Mouse (Mus musculus): ENCODE measurements around the gene Inca1.

The Inca1 gene

GRCm38 (mm10) chr11:70699722-70700556, at the start of gene Inca1, which contains the start of gene Kif1c:
Inca1 (minus strand) TSS chr11:70700155.
Kif1c (plus strand) TSS chr11:70700548.
- peak; percentile 94 to 96 for DNase-seq (ENCODE audit: low spot score in 2 of 2)

- no peak for DNase-seq (ENCODE audit: low spot score in 2 of 2)
These were observed 48.1 kb upstream of the Inca1 start for GRCm38 (mm10) chr11:70747876-70748545.

GRCm38 (mm10) chr11:70745636-70746035, 45.7 kb upstream of the Inca1 start:
- no peak for DNase-seq (ENCODE audit: low spot score in 2 of 2)

GRCm38 (mm10) chr11:70742581-70743459, 42.9 kb upstream of the Inca1 start:
- DNase-seq (ENCODE audit: low spot score in 2 of 2): no peak

GRCm38 (mm10) chr11:70742117-70742516, 42.2 kb upstream of the Inca1 start:
- DNase-seq (ENCODE audit: low spot score in 2 of 2): no peak

GRCm38 (mm10) chr11:70741603-70742002, 41.6 kb upstream of the Inca1 start:
- DNase-seq (ENCODE audit: low spot score in 2 of 2): no peak

- DNase-seq (ENCODE audit: low spot score in 2 of 2): no peak
These were observed 37.8 kb upstream of the Inca1 start for GRCm38 (mm10) chr11:70737749-70738148.

GRCm38 (mm10) chr11:70733256-70733655, 33.3 kb upstream of the Inca1 start:
- no peak for DNase-seq (ENCODE audit: low spot score in 2 of 2)

- DNase-seq (ENCODE audit: low spot score in 2 of 2): no peak
These were observed 31.2 kb upstream of the Inca1 start for GRCm38 (mm10) chr11:70731178-70731577.

GRCm38 (mm10) chr11:70730427-70731038, 30.6 kb upstream of the Inca1 start:
- no peak for DNase-seq (ENCODE audit: low spot score in 2 of 2)

GRCm38 (mm10) chr11:70727385-70727784, 27.4 kb upstream of the Inca1 start:
- DNase-seq (ENCODE audit: low spot score in 2 of 2): no peak

- DNase-seq (ENCODE audit: low spot score in 2 of 2): no peak
These were observed 26.6 kb upstream of the Inca1 start for GRCm38 (mm10) chr11:70726585-70726984.

- DNase-seq (ENCODE audit: low spot score in 2 of 2): no peak
These were observed 24.8 kb upstream of the Inca1 start for GRCm38 (mm10) chr11:70724706-70725105.

GRCm38 (mm10) chr11:70721072-70721471, 21.1 kb upstream of the Inca1 start:
- DNase-seq (ENCODE audit: low spot score in 2 of 2): no peak

- no peak for DNase-seq (ENCODE audit: low spot score in 2 of 2)
These were observed 20.6 kb upstream of the Inca1 start for GRCm38 (mm10) chr11:70720567-70720966.

- DNase-seq (ENCODE audit: low spot score in 2 of 2): no peak
These were observed 18.5 kb upstream of the Inca1 start for GRCm38 (mm10) chr11:70718481-70718880.

GRCm38 (mm10) chr11:70715832-70716231, 15.9 kb upstream of the Inca1 start:
- DNase-seq (ENCODE audit: low spot score in 2 of 2): no peak

- no peak for DNase-seq (ENCODE audit: low spot score in 2 of 2)
These were observed 13.3 kb upstream of the Inca1 start for GRCm38 (mm10) chr11:70713222-70713621.

GRCm38 (mm10) chr11:70711026-70711425, 11.1 kb upstream of the Inca1 start:
- DNase-seq (ENCODE audit: low spot score in 2 of 2): no peak

- no peak for DNase-seq (ENCODE audit: low spot score in 2 of 2)
These were observed 6.2 kb upstream of the Inca1 start for GRCm38 (mm10) chr11:70706127-70706526.

GRCm38 (mm10) chr11:70702781-70703180, 2.8 kb upstream of the Inca1 start:
- no peak for DNase-seq (ENCODE audit: low spot score in 2 of 2)
